Mouse (Mus musculus) heart, postnatal 10 days (tissue): ENCODE results near the gene Mycbpap. TPM values are rescaled to one million over a fixed set of nuclear protein-coding genes. Genes with fewer than 3 reads are reported as not detected.

ENCODE experiments used
- DNase-seq, 2 experiments: peaks; one replicate each; pipeline ENCODE4 v3.0.0; 2021
- intact Hi-C: fragments of 180-260 bp; cut with DNase I; formaldehyde crosslinking; loops from one replicate; pipeline ENCODE4 v1.15.1; 2025
- total RNA-seq, 2 experiments: library from RNA; stranded (reverse); gene quantifications; 2 replicates each; pipeline ENCODE4 v1.2.3; 2021

Gene Mycbpap
- total RNA-seq, 2 experiments from 2014 or later = 3.9 to 4.9 TPM

DNA sequence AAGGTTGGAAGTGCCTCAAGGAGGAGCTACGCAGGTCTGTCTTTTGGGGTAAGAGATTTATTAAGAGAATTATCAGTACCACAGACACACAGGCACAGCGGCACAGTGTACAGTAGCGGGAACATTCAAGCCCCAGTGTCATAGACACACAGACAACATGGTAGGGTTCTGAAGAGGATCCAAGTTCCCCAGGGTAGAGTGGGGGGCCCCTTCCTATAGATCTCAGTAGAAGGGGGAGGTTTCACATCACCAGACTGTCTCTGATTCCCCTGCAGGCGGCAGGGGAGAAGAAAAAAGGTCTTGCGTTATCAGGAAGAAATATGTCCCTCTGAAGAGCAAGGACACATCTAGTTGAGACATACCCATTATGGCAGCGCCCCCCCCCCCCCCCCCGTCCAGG, 18.2 kb upstream of the Mycbpap start:
- no peak for DNase-seq
- intact Hi-C loops = loop anchor here (5.0 kb wide), 2 partner anchors 127 to 202 kb away; no protein-coding TSS in a partner anchor

DNA sequence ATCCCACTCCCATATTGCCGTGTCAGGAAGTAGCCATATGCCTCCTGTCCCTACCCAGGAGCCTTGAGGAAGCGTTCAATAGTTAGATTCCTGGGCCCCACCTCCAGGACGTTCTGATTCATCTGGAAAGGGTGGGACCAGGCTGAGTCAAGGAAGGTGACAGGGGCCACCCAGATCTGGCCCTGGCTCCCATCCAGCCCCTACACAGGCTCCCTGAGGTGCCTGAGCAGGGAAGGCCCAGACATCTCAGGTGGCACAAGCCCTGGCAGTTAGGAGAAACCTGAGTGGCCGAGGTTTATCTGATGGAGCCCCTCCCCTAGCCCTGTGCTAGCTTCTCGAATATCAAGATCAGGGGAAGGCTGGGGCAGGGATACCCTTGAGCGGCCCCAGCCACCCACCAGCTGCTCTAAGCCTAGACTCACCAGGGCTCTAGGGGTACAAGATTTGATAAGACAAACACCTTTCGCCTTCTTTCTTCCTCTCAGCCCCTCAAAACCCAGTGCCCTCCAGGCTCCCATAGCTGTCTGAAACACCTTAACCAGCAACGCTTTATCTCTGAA, 17.3 kb upstream of the Mycbpap start:
- DNase-seq = no peak
- intact Hi-C loops = no loop called here

DNA sequence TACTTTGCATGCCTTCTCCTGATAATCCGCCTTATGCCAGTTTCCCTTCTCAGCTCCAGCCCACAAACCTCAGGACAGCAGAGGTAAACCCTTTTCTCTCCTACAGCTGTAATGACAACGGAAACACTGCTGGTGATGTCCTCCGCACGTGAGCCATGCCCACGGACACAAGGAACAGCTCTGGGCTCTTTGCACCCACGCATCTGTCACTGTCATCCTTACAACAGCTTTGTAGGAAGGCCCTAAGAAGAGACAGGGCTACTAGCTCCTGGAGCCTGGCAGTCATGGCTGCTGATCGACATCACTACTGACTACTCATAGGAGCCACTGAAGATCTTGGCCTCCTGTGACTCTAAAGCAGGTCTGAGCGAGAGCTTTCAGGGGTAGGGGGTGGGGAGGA, 11.6 kb upstream of the Mycbpap start:
- intact Hi-C loops = no loop called here
- DNase-seq = no peak

DNA sequence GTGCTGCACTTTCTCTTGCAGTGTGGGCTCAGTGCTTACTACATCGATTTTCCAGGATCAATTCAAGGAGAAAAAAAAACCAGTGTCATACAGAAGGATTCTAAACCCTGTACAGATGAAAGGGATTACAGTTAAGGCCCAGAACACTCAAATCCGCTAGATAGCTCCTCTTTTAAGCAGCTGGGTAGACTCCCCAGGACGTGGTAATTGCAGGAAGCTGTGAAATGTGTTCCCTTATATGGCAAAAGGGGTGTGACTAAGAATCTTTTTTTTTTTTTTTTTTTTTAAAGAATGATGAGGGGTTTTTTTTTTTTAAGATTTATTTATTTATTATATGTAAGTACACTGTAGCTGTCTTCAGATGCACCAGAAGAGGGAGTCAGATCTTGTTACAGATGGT, 7.3 kb upstream of the Mycbpap start:
- no peak for DNase-seq
- intact Hi-C loops = no loop called here

DNA sequence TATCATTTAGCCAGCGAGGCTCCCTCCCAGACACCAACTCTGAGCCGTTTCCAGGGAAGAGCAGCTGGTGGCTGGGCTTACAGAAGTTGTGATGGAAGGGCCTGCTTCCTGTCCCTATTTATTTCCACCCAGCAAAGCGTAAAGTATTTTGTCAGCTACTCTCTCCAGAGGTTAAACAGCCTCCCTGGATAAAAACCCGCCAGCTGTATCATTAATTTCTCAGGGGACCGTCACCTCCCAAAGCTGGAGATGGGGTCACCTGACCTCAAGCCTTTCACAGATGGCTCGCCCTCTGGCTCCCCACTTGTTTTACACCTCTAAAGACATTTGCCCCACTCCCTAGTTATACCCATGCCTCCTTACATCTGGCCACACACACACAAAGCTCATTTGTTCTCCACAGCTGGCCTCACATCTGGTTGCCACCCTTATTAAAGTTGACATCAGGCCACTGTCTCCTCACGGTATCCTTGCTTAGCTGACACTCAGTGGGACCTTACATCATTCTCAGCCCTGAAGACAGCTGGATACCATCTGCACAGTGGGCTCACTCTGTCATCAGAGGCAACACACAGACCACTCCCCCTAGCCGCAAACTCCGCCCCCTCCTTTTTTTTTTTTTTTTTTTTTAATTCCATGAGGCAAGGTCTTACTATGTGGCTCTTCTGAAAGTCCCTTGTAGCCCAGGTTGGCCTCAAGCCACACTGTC, 4.8 kb upstream of the Mycbpap start:
- intact Hi-C loops = no loop called here
- DNase-seq = peak; percentile 38 to 58

DNA sequence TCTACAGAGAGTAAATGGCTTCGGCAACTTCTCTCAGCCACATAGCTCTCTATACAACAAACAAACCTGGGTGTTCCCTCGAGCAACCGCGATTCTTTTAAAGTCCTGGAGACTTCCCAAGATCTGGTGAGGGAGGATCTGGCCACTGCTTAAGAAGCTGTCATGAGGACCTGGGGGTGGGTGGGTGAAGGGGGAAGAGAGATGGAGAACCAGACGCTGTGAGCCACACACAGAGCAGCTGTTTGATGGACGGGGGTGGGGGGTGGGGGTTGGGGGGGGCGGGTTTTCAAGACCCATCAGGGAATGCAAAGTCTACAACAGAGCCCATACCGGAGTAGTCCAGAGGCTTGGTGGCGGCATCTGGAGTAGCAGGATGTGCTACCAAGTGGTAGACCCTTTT, 8.1 kb downstream of the Mycbpap start:
- no peak for DNase-seq
- intact Hi-C loops = no loop called here

DNA sequence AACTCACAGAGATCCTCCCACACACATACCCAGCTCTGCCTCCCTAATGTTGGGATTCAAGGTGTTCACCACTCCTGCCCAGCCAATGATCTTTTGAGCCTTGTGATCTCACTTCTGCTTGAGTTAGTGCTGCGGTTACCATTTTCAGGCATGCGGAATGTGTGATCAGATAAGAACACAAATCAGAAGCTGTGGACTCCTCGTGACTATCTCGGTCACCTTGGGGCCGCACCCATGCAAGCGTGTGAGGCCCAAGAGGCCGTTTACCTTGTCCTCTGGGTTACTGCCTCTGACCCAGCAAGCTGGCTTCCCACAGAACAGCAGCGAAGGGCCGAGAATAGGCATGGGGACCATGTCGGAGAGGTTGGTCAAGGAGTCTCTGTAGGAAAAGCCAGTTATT, 12.6 kb downstream of the Mycbpap start:
- no peak for DNase-seq
- intact Hi-C loops = no loop called here

DNA sequence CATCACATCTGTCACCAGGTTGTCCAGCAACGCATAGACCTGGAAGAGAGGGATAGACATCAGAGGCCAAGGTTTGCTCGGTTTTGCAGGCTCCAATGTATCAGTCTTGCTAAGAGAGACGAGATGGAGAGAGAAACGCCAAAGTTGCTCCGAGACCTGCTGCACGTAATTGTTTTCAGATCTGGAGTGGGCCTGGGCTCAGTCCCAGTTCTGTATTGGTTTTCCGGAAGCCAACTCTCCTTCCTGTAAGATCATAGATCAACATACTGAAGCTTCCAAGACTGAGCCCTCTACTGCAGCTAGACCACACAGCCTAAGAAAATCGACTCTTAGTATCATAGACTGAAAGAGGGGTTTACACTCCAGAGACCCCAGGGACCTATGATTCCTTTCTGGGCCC, 20.1 kb downstream of the Mycbpap start:
- no peak for DNase-seq
- intact Hi-C loops = no loop called here

DNA sequence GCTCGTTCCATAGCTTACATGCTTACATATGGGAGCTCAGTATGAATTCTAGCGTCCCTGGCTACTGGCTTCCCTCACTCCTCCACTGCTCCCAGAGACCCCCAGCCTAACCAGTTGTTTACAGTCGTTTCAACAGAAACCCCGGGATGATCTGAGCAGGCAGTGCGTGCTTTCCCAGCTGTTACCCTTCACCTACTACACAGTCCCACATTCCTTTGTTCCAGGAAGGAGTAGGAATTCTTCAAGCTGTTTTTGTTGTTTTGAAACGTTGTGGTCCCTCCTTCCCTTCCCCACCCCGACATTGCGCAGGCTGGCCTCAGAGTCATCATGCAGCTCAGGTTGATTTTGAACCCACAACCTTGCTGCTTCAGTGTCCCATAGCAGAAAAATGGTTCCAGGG, 21.2 kb downstream of the Mycbpap start:
- intact Hi-C loops = no loop called here
- no peak for DNase-seq

DNA sequence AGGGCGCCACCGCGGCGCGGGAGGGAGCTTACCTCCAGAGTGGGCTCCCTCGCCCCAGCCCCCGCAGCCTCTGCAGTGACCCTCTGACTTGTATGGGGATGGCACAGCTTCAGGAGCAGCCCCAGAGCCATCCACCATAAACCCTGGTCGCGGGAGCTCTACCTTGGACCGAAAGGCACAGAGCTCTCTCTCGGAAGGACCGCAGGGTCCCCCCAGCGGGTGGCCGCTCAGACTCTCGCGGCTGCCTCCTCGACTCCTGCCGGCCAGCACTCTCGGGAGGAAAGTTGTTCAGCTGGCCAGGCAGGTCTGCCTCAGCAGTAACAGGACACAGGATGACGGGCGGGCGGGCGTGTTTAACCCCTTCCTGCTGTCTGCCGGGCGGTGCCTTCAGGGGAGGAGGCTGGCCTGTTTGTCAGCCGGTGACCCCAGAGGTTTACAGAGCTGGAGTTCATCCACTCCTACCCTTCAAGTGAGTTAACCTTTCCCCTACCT, 21.8 kb downstream of the Mycbpap start, which contains the start of gene Epn3:
Gene Epn3, minus strand, starts transcription at position 314 of the 492 bp plus-strand sequence.
- intact Hi-C loops = loop anchor here (2.0 kb wide), 1 partner anchor 47 kb away; no protein-coding TSS in a partner anchor
- DNase-seq = peak; percentile 51 to 63

DNA sequence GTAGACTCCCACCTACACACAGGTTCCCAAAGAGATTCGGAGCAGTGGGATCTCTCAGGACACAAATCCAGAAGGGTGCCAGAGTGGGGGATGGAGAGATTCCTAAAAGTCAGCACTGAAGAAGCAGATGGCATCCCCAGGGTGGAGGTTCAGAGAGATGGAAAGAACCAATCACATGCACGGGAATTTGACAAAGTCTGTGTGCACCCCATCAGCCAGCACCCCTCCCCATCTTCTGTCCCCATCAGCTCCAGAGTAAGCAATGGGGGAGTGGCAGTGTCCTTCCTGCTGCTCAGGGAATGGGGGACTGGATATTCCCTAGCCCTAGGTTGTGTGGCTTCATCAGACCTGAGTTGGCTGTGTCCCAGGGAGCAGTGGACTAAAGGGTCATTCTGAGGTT, 22.5 kb downstream of the Mycbpap start:
- no peak for DNase-seq
- intact Hi-C loops = loop anchor here (2.0 kb wide), 1 partner anchor 48 kb away; no protein-coding TSS in a partner anchor

DNA sequence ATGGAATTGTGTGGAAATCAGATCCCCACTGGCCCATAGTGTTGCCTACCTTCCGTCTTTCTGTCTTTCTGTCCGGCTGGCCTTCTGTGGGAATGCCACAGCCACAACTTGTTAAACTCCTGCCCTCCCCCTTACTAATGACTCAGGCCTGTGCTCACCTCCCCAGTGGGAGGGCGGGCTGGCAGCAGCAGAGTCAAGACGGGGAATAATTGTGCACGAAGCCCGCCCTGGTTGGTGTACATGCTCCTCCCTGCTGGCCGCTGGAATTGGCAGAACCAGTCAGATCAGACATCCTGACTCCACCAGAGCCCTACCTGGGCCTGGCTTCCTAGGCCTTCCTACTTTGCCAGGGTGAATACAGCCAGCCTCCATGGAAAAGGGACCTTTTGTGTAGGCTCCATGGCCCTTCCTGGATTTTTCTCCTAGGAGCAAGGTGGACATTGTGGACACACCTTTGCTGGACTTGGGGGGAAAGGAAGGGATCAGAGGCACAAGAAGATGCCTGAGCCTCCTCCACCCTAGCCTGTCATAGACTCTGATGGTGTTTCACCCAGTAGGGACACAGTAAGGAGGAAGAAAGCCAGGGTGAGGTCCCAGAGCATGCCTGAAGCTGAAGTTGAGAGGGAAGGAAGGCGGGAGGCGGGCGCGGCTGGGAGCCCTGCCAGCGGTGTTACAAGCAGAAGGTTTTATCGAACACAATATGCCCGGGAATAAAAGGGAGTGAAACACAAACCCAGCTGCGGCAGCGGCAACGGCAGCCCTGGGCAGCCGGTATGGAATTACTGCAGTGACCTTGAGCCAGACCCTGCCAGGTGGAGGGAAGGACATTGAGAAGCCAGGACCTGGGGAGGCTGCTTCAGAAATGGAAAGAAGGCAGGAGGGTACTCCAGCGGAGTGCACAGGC, 23.2 kb downstream of the Mycbpap start:
- DNase-seq = peak; percentile 67 to 69
- intact Hi-C loops = loop anchor here (2.0 kb wide), 1 partner anchor 48 kb away; no protein-coding TSS in a partner anchor

DNA sequence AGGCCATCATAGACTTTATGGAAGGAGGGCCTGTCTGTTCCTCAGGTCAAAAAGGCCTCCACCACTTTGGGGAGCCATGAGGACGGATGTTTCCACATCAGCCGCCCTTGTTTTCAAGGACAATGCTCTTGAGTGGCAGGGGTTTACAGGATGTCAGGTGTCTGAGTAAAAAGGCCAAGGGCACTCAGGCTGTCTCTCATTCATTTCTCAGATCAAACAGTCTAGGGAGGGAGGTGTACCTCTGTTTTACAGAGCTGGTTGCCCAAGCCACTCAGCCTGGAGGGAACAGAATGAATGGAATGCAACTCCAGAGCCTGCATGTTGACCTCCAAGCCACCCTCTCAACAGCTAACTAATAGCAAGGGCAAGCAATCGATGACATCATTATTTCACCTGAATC, 26.1 kb downstream of the Mycbpap start:
- peak; percentile 62 to 63 for DNase-seq
- intact Hi-C loops = no loop called here

DNA sequence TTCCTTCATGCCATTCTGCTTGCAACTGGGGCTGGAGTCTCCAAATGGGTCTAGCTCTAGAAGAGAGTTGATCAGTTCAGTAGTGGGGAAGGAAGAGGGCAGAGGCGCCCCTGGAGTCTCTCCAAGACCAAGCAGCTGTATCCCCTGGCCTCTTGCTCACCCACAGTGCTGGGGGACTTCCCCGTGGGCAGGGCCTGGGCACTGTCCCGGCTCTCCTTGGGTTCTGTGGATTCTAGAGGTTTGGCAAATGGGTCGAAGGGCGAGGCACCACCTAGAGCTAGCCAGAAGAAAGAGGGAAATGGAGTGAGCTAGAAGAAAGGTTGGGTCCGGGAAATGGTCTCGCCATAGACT, 29.8 kb downstream of the Mycbpap start:
- intact Hi-C loops = no loop called here
- no peak for DNase-seq

DNA sequence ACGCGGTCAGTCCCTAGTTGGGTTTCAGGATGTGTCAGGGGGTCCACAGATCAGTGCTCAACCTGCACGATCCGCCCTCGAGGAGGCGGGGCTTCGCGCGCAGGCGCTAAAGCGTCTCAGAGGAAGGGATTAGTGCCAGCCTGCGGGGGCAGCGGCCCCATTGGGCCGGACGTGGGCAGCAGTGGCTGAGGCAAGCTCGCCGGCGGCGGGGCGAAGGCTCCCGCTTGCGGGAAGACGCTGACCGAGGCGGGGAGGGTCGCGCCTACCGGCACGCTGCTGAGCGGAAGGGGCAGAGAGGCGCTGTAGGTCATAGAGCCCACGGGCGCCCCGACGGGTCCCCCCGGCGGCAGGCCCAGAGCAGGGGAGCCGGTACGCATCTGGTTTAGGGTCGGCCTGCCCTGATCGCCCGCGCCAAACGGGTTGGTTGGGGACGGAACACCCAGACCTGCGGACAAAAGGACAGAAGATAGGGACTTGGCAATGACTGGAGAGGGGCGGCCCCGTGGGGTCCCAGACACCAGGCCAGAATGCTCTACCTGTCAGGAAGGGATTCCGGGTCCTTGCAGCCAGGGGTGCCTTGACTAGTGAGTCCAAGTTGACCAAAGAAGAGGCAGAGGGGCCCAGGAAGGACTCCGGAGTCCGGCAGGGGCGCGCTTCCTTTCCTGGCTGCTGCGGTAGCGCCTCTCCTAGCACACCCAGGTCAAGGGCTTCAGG, 30.4 kb downstream of the Mycbpap start:
- intact Hi-C loops = no loop called here

DNA sequence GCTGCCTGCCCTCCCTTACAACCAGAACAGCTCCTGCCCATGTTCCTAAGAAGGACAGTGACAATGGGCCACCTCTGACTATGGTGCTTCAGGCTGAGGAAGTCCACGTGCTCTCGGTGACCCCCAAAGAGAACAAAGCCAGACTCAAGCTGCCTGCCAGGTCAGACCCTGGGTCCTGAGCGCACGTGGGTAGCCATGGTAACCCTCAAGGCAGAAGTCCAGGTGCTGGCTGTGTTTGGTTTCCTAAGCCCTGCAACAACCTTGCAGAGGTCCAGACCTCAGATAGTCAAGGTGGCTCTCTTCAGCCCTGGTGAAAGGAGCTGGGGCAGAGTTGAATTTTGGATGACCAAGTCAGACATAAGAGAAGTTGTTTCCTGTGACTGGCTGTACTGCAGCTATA, 31.8 kb downstream of the Mycbpap start:
- DNase-seq = no peak
- intact Hi-C loops = loop anchor here (5.0 kb wide), 2 partner anchors 202 to 357 kb away; no protein-coding TSS in a partner anchor

More for the DNA sequence above, 30.4 kb downstream of the Mycbpap start:
- DNase-seq = no peak

DNA sequence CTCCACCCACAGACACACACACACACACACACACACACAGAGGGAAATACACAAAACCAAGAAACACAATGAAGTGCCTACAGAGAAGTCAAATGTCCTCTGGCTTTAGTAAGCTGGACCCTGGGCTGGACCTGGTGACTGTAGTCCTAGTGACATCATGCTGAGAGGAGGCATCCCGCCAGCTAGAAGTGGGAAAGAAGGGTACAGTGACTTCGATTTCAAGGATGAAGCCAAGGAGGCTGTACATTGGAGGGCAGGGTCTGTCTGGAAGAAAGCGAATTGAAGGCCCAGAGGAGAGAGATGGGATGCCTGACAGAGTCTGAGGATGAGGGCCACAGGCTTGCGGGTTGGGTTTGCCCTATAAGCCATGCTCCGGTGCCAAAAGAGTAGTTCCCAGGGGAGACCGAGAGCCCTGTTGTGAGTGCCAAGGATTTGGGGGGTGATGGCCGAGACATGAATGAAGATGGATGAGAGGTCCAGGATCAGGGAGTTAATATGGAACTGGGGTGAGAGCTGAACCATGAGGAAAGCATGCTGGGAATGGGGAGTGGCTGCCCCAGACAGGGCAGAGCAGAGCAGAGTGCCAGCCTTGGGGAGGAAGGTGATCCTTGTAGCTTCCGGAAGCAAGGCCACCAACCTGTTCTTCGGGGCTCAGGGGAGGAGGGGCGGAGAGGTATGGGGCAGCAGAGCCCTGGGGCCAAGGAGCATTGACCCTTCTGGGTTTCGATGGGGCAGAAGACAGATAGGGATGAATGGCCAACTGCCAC, 32.6 kb downstream of the Mycbpap start:
- intact Hi-C loops = loop anchor here (5.0 kb wide), 2 partner anchors 202 to 357 kb away; no protein-coding TSS in a partner anchor

DNA sequence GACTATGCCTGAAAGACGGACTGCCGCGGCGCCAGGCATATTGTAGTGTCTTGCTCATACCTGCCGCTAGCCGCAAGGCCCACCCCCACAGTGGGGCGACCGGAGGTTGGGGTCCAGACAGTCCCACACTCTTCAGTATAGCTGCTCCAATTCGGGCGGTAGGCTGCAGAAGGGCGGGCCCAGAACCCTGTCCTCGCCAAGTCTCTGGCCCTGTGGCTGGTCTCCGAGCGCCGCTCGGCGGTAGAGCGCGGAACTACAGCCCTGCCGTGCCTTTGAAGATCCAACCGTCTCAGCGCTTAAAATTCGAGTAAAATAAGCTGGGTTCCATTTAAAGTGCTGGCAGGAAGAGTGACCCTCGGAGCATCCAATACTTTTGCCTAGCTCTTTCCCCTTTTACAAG, 35.5 kb downstream of the Mycbpap start, which contains the start of gene Spata20:
Gene Spata20, minus strand, starts transcription at position 179 of the 400 bp plus-strand sequence.
- peak; percentile 87 to 94 for DNase-seq
- intact Hi-C loops = loop anchor here (1.0 to 5.0 kb wide), 5 partner anchors 65 to 354 kb away; no protein-coding TSS in a partner anchor

More for the DNA sequence above, 32.6 kb downstream of the Mycbpap start:
- DNase-seq = no peak

DNA sequence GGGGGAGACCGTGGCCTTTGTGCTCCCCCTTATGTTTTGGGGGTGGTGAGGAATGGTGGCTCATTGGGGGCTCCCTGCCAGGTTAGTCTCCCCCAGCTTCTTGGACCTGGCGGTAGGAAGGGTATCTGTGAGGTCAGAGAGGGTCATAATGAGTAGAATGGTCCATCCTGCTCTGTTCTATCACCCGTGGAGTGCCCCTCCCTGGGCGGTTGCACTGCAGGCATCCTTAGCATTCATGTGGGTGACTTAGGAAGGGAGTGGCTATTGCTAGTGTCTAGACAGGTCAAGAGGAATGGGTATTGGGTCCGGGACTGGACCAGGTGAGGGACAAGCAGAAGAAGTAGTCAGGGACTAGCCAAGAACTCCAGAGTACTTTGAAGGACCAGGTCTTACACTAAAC, 36.3 kb downstream of the Mycbpap start:
- intact Hi-C loops = loop anchor here (5.0 kb wide), 2 partner anchors 198 to 353 kb away; no protein-coding TSS in a partner anchor
- no peak for DNase-seq
